Mouse (Mus musculus) heart, adult 8-10 months (tissue): ENCODE data around the gene Ptpn13. TPM values are rescaled to one million over a fixed set of nuclear protein-coding genes. Genes with fewer than 3 reads are reported as not detected.

ENCODE experiments used
- DNase-seq: peaks from one replicate; pipeline ENCODE4 v3.0.0; 2022; ENCODE audit warnings: low spot score
- total RNA-seq, 4 experiments: library from RNA; stranded (reverse); gene quantifications; 2 replicates each; pipeline ENCODE4 v1.2.4; 2022

The Ptpn13 gene
- total RNA-seq, 4 experiments from 2014 or later: 4.8 to 6.8 (median 5.6) TPM

DNA sequence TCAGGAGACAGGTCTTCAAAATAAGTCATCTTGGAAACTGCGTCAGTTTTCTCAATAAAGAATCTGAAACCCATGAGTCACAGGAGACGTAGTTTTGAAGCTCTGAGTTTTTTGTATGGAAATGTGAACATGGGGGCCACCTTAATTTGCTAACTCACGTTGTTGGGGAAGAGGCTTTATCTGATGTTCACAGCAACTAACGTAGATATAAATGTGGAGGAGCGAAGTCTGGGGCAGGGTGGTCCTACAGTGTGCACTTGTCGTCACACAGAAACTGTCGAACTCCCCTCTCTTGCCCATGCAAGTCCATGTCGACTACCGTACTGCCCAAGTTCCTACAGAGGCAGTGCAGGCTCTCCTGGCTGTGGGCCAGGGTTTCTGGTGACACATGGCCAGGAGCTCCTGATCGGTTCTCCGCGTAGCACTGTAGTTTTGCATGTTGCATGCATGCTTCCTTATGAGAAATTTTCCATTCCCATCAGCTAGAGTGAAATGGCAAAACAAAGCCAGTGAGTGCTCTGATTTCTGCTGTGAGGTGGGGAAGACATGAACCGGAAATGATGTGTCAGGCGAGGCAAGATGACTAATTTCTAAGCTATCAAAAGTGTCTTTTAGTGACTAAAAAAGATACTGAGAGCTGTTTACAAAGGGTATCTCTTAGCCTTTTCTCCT is 93.9 kb downstream of the Ptpn13 start:
- peak; percentile 18 for DNase-seq

DNA sequence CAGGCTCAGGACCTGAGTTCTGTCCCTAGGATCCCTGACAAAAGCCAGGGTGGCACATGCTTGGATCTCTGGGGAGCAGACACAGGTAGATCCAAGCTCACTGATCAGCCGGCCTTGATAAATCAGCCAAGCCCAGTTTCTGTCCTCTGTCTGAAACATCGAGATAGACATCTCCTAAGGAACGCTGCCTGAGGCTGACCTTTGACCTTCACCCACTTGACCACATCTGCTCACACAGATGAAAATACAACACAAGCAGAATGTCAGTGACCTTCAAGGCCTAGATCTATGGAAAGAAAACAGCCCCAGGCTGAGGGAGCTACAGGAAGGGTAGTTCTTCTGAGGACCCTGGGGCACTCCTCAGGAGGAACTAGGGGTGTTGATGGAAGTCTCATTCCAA is 97.4 kb downstream of the Ptpn13 start:
- no peak for DNase-seq

DNA sequence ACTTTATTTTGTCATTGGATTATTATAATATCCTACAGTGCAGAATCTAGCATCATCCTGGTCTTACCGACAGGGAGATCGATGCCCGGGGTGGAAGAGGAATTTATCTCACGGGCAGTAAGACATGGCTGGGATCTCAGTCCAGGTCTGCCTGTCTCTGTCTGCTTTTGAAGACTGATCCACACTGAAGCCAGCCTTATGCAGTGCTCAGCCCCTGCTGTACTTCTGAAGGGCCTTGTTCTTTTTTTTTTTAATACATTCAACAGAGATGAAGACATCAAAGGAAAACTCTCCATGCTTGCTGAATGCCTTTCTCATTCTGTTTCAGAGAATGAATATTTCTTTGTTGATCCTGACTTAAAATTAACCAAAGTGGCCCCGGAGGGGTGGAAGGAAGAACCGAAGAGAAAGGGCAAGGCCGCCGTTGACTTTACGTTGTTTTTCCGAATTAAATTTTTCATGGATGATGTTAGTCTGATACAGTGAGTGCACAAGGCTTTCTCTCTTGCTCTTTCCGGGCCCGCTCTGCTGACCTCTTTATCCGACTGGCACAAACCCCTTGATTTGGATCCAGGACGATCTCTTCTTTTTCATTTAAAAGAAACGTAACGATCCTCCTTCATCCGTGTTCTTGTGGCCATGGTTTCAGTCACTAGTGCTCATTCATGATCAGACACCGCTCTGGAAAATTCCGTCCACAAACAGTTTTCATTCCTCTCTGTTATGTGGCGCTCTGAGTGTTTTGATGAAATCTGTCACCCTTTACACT is 101.9 kb downstream of the Ptpn13 start:
- no peak for DNase-seq

DNA sequence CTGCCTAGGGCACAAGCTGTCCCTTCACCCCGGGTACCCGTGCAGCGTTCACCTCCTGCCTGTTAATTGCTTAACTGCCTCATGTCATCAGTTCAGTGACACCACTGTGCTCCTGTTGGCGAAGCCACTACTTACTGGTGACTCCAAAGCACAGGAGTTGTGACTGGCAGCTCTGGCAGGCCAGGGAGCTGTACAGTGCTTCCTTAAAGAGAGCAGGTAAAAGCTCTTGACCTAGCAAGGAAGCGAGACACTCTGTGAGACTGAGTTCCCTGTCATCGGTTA is 102.4 kb downstream of the Ptpn13 start:
- DNase-seq: no peak

DNA sequence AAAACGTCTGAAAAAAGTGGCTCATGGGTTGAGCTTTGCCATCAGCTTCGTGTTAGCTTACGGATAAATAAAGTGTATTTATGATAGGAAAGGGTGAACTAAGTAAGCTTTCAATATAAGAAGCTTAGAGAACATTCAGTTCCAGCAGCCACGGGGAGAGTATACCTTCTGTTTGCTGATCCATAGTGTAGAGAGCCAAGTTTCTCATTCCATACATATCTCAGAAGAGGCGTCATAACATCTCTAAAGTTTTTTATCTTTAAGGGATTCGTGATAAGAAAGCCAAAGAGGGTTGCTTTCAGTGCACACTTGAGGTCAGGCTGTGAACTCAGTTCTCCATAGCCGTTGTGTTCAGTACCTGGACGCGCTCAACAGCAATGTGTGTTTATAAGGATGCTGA is 105.2 kb downstream of the Ptpn13 start:
- DNase-seq: no peak

DNA sequence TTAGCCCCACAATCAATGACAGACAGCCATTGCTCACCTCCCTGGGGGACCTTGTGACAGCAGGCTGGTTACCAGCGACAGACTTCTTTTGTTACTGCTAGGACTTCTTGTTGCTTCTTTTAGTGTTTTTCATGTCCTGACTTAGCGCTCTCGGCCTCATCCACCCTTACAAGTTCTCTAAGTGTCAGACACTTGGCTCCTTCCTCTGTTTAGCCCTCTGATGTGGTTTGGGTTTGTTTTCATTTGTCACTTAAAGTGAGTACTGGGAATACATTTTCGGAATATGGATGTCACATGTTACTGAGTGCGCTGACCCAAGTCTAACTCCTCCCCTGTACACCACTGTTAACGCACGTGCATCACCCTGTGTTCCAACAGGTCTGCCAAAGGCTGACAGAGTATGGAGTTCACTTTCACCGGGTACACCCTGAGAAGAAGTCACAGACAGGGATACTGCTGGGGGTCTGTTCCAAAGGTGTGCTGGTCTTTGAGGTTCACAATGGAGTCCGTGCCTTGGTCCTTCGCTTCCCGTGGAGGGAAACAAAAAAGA is 107.9 kb downstream of the Ptpn13 start:
- no peak for DNase-seq

DNA sequence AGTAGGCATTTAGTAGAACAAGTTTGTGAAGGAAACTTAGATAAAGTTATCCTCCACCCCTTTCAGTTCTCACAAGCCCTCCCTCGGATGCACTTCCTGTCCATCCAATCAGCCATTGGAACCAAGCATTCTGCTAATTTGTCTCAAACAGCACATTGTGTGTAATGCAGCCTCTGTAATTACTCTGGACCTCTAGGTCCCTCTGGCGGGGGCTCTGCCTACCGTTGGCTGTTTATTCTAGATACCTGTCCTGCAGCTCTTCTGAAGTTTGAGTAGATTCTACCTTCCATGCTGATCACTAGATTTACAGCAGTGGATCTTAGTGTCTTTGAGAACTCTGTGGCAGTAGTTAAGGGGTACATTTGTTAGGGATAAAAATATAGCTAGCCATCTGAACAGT is 109.5 kb downstream of the Ptpn13 start:
- DNase-seq: no peak

DNA sequence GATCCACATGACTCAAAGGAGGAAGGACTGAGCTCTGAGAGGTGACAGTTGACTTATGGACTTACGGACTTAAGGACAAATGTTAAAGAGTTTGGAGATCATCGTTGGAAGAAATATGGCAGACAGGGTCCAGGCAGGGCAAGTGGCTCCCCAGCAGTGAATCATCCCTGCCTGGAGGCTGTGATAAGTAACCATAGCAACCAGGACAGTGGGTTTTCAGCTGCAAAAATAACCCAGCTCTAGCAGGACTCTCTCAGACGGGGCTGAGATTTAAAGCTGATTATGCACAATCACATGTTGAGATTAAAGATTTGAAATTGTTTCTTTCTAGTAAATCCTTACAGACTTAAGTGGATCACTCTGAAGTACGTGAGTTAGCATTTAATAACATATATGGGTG is 112.4 kb downstream of the Ptpn13 start:
- no peak for DNase-seq

DNA sequence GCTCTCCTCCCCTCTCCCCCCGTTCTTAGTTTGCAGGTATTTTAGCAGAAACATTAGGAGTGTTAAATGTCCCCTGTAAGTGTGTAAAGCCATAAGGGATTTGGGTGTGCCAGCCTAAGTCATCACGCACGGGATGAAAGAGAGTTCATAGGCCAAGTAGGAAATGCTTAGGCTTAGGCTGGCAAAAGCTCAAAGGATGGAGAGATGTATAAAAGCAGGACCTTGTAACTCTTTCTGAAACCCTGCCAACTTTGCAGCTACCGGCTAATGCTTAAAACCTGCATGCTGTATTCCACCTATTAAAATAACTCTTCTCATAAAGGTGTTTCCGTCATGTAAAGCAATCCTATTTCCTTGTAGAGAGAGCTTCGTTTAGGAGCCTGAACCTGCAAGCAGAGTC is 115.6 kb downstream of the Ptpn13 start:
- DNase-seq: no peak

DNA sequence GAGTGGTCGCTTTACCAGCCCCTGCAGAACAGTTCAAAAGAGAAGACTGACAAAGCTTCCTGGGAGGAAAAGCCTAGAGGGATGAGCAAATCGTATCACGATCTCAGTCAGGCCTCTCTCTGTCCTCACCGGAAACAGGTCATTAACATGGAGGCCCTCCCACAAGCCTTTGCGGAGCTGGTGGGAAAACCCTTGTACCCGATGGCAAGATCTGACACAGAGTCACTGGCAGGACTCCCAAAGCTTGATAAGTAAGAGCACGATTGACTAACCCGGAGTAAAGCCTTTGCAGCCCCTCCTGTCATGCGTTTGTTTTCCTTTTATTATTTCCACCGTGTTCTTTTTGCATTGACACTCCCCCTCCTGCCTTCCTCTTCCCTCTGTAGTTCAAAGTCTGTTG is 116.1 kb downstream of the Ptpn13 start:
- DNase-seq: no peak

DNA sequence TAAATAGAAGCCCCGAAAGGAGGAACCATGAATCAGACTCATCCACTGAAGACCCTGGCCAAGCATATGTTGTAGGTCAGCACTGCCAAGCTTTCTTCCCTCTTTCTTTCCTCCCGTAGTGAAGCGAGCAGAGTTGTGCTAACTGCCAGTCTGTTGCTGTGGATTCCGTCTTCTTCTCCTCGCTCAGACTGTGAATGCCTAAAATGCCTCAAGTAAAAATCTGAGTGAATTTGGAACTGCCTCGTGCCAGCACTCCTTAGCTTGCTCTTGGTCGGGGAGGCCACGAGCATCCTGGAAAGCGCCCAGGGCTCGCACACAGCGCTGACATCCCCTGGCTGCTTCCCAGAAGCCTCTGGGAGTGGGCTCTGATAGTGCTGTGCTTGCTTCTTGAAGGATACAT is 116.5 kb downstream of the Ptpn13 start:
- no peak for DNase-seq

DNA sequence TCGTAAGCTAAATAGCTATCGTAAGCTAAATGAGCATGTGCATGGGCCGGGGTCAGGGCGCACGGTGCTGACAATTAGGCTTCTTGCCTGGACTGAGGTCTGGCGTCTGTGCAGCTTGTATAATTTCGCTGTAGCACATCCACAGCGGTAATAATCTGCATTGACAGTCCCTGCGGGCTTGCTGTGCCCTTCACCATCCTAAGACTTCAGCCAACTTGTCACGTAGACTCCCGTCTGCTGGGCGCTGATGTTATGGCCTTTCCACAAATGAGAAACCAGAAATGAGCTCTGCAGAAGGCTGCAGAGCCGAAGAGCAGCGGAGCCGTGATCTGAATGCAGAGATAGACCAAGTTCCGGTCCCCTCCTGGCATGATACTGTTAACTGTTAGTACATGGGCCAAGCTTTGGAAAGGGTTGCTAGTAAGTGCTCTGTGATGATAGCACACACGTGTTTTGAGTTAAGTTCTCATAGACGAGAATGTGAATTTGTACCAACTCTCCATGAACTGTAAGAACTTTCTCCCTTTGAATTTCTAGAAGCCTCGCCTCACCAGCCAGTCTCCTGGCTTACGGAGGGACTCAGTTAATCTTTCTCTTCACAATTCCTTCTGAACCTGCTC is 120.5 kb downstream of the Ptpn13 start:
- DNase-seq: no peak

DNA sequence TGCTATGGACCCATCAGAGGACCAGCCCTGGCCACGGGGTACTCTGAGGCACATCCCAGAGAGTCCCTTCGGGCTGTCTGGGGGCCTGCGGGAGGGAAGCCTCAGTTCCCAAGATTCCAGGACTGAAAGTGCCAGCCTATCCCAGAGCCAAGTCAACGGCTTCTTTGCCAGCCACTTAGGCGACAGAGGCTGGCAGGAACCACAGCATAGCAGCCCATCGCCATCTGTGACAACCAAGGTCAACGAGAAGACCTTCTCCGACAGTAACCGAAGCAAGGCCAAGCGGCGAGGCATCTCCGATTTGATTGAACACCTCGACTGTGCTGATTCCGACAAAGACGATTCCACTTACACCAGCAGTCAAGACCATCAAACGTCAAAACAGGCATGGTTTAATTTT is 129.8 kb downstream of the Ptpn13 start:
- no peak for DNase-seq

DNA sequence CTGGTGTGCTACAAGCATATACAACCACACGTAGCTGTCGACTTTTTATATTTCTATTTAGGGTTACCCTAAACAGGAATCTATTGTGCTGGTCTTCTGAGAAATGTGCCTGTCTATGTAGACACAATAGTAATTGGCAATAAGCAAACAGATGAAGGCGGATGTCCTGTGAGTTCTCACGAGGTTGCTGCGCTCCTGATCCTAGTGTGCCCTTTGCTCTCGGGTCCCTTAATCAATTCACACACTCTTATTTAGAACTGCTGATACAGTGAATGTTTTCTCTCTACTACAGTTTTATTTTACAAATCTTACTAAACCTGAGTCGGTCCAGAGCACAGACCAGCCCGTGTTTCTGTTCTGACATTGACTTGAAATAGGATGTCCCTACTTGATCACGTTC is 135.6 kb downstream of the Ptpn13 start:
- no peak for DNase-seq

DNA sequence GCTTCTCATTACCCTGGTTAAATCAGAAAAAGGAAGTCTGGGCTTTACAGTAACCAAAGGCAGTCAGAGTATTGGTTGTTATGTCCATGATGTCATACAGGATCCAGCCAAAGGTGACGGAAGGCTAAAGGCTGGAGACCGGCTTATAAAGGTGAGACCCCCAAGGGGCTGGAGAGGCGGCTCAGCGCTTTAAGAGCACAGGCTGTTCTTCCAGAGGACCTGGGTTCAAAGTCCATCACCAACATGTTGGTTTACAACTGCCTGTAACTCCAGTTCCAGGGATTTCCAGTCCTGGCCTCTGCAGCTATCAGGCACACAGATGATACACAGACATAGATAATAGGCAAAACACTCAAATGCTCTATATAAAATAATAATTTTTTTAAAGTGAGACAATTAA is 143.0 kb downstream of the Ptpn13 start:
- no peak for DNase-seq

DNA sequence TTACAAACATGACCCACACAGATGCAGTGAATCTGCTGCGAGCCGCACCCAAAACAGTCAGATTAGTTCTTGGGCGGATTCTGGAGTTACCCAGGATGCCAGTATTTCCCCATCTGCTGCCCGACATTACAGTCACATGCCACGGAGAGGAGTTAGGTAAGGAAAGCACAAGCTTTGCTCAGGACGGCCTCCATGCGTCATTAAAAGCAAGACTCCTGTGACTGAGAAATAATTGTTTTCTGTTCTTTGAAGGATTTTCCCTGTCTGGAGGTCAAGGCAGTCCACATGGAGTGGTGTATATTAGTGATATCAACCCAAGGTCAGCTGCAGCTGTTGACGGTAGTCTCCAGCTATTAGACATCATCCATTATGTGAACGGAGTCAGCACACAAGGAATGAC is 144.5 kb downstream of the Ptpn13 start:
- DNase-seq: no peak

DNA sequence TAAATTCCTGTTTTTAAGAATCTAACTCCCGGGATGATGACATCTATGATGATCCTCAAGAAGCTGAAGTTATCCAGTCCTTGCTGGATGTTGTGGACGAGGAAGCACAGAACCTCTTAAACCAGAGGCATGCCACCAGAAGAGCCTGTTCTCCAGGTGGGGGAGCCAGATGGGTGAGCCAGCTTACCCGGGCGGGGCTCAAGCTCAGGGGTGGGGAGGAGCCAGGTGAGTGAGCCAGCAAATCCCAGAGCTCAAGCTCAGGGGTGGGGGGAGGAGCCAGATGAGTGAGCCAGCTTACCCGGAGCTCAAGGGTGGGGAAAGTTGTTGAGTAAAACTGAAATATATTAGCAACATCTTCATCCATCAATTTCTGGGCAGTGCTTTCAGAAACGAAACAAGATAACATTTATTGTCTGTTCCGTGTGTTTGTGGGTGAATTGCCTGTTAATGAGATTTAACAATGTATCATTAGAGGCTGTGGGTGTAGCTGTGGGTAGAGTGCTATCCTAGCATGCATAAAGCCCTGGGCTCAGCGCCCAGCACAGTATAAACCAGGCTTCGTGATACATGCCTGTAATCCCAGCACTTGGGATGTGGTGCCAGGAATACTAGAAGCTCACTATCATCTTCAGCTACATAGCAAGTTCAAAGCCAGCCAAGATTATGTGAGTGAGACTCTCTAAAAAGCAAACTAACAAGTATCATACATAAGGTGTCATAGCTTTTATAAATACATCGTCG is 154.9 kb downstream of the Ptpn13 start:
- DNase-seq: no peak

DNA sequence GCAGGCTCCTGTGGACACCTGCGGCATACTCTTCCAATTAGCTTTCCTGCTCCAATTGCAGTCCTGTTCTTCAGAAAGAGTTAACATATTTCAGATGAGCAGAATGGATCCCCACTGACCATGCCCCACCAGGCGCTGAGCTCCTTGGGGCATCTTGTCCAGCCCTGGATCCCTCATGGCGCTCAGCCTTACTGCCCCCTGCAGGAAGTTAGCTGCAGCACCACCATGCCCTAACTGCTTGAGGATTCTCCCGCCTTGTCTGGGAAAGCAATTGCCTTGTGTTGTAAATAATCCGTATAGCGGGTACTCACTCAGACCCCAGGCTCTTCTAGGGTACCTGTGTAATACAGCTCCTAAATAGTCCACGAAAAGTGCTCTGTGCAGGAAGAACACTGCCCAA is 162.2 kb downstream of the Ptpn13 start:
- no peak for DNase-seq

DNA sequence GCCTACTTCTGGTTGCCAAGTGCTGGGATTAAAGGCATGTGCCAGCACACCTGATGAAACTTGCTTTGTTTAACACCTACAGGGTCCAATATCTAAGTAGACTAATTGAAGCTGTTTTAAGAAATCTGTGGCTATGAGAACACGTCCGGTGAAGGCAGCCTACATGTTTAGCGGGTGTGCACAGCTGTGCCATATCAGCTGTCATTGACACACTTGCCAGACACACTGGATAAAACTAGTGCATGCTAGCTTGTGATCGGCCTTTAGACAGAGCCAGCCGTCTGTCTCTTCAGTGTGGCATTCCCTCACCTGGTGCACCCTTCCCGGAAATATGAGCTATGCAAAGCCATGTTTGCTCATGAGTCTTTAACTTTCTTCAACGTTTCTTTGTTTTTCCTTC is 166.9 kb downstream of the Ptpn13 start:
- DNase-seq: no peak

DNA sequence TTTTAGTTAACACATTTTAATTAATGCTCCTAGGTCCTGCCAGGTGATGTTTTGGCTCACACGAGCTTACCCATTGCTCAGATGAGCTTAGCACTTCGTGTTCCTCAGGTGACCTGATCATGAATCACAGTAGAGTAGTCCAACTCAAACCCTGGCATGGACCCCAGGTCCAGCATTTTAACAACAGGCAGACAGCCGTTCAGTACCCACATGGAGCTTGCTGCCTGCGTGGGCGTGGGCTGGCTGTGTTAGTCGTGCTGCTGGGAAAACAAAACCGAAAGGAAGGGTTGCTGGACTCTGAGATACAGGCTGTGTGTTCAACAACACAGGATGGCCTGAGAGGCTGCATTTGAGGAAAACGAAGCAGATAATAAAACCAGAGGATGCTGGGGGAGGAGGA is 167.7 kb downstream of the Ptpn13 start:
- no peak for DNase-seq

DNA sequence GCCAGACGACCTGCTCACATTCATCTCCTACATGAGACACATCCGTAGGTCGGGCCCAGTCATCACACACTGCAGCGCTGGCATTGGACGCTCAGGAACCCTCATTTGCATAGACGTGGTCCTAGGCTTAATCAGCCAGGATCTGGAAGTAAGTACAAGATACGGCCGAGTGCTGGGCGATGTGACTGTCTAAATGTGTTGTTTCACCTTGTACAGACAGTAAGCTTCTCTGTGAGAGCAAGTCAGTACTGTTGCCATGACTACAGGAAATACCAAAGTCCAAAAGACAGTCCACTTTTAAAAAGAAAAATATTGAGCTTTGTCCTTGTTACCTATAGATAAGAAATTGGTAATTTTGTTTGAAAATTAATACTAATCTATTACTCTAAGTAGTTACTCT is 168.6 kb downstream of the Ptpn13 start:
- DNase-seq: no peak
